Mouse (Mus musculus): ENCODE data around the gene Smad3. TPM values are rescaled to one million over a fixed set of nuclear protein-coding genes. Genes with fewer than 3 reads are reported as not detected.
A peak's percentile ranks its signal among the peaks of the same experiment; 100 is the strongest.

Smad3 gene
- polyA plus RNA-seq, 1 experiment: 35.1 TPM

DNA sequence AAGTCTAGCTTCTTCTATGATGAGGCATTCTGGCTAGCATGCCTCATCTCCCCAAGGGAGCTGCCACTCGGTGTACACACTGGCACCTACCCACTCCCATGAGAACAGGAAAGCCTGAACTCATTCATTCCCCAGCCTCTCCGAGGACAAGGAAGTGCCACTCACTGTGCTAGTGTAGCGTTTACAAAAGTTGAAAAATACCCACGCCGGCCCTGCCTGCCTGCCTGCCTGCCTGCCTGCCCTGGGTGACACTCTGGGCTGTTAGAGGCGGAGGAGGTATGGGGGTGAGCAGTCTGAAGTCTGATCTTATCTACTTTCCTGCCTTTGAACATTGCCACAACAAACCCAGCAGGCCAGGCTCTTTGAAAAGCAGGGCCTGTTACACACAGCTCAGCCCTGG, 37.1 kb downstream of the Smad3 start:
- DNase-seq (ENCODE audit: low read depth): no peak

DNA sequence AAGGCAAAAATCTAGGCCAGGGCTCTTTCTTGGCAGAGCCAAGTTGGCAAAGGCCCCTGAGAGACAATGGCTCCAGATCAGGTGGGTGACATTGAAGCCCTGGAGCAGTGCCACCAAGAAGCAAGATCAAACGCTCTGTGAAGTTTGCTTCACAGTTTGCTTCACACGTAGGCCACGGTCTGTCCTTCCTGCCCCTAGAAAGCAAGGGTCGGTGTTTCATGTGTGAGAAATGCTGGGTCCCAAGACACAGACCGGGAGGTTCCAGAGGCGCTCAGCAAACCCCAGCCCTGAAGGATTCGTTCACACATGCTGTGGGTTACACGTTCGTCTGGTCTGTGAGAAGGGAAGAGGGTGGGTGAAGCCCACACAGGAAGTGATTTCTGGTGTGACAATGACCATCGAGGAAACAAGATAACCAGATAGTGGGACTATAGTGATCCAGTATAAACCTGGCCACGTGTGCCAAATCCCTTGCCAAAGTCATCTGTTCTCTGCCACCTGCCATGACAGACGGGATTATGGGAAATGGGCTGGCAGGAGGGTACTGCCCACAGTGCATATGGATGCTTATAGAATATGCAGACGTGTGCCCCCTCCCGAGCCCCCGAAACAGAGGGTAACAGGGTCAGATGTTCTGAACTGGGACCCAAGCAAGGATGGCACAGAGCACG, 37.9 kb downstream of the Smad3 start:
- DNase-seq (ENCODE audit: low read depth): no peak

GRCm38 (mm10) chr9:63718735-63719358, 38.9 kb downstream of the Smad3 start:
- peak; percentile 88 for DNase-seq (ENCODE audit: low read depth)

- DNase-seq (ENCODE audit: low read depth): no peak
These were observed 39.6 kb downstream of the Smad3 start for GRCm38 (mm10) chr9:63718170-63718569.

GRCm38 (mm10) chr9:63717474-63718005, 40.3 kb downstream of the Smad3 start:
- no peak for DNase-seq (ENCODE audit: low read depth)

- no peak for DNase-seq (ENCODE audit: low read depth)
These were observed 41.4 kb downstream of the Smad3 start for GRCm38 (mm10) chr9:63716150-63717138.

- DNase-seq (ENCODE audit: low read depth): no peak
These were observed 43.2 kb downstream of the Smad3 start for GRCm38 (mm10) chr9:63714572-63714971.

DNA sequence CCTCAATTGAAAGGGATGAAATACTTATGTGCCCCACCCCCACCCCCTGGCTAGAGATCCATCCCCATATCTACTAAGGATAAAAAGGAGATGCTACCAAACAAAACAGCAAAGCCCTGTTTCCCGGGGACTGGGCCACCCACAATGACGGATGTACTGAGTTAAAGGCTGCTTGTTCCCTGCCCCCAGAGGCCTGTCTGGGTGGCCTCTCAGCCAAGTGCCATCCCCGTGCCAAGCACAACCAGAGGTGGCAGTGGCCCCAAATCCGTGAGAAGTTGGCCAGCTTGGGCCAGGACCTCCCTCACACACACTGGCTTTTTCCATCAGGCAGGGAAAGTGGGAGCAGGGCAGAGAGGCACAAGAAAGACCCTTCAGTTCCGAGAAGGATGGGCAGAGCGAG, 45.0 kb downstream of the Smad3 start:
- DNase-seq (ENCODE audit: low read depth): no peak

GRCm38 (mm10) chr9:63711580-63712230, 46.1 kb downstream of the Smad3 start:
- DNase-seq (ENCODE audit: low read depth): no peak

- no peak for DNase-seq (ENCODE audit: low read depth)
These were observed 47.9 kb downstream of the Smad3 start for GRCm38 (mm10) chr9:63709857-63710256.

GRCm38 (mm10) chr9:63709266-63709665, 48.5 kb downstream of the Smad3 start:
- DNase-seq (ENCODE audit: low read depth): no peak

DNA sequence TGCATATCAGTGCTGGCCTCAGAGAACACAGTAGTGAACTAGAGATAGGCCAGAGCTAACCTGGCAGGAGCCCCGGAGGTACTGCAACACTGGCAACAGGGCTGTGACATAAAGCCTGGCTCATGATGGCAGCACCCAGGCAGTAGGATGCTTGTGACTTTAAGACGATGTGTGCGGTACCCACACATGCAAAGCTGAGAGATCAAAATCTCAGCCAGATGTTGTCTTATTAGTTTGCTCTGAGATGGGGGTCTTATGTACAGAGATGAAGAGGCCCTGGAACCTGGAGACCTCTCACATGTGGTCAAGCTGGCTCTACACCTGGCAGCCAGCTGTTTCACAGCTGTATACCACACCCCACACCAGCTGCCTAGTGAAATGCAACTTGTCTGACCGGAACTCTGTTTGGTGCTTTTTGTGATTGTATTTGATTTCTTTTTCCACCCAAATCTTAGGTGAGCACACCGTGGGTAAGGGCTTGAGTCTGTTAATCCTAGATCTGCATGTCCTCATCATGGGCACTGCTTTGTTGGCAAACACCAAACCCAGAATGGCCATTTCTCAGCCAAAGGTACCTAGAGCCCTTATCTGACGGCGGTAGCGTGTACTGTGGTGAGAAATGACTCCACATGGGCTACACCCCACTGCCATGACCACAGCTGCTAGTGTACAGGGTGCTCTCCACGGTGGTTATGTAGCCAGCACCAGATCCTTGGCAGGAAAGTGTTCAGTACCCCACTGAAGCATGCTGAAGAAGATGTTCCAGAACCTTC, 49.8 kb downstream of the Smad3 start:
- no peak for DNase-seq (ENCODE audit: low read depth)

- no peak for DNase-seq (ENCODE audit: low read depth)
These were observed 51.6 kb downstream of the Smad3 start for GRCm38 (mm10) chr9:63706152-63706733.

DNA sequence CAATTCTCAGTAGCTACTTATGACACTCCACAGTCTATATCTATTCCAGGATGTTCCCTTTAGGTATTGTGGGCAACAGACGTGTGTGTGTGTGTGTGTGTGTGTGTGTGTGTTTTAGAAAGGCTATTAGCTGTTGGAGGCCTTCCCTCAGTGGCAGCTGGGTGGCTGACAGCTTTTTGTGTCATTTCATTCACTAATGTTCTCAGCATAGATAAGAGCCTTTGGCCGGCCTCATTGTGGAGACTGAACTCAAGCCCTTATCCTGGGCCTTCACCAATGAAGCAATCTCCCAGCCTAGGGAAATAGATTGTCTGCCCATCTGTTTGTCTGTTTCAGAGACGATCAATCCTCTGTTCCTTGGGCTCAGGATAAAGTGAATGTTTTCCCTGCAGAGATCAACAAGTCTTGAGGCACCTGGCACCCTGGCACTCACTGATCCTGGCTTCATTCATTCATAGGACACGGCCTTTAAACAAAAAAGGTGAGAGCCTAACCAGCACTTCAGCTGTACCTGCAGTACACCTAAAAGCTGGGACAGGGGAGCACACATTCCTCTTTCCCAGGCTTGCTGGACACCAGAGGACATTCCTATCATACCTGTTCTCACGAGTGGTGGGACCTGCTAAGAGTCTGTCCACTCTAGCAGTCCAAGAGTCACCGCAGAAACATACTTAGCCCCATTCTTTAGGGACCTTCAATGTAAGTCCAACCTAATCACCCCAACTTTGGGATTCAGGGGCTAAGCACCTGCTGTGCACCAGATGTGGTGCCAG, 52.6 kb downstream of the Smad3 start:
- DNase-seq (ENCODE audit: low read depth): no peak

DNA sequence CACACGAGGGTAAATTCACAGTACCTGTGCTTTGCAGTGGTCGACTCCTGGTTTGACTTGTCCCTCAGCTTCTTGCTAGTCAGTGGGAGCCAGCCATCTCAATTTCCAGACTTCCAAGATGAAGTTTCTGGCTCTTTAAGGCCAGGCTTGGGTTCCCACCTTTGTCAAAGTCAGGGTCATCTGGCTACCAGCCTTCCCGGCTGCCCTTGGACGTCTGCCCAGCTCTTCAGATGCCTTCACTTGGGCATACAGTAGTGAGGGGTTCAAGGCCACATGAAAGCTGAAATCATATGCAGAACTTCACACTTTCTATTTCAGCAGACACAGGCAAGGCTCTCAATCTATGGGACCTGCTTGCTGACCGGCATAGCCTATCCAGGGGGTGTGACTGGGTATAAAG, 53.7 kb downstream of the Smad3 start:
- no peak for DNase-seq (ENCODE audit: low read depth)

GRCm38 (mm10) chr9:63703236-63703785, 54.5 kb downstream of the Smad3 start:
- DNase-seq (ENCODE audit: low read depth): no peak

GRCm38 (mm10) chr9:63702502-63703013, 55.2 kb downstream of the Smad3 start:
- DNase-seq (ENCODE audit: low read depth): peak; percentile 46

GRCm38 (mm10) chr9:63701957-63702309, 55.9 kb downstream of the Smad3 start:
- DNase-seq (ENCODE audit: low read depth): no peak

GRCm38 (mm10) chr9:63701258-63701956, 56.4 kb downstream of the Smad3 start:
- DNase-seq (ENCODE audit: low read depth): no peak

All from gonadal fat pad, adult 2 months (tissue).